Mouse (Mus musculus) c-Kit-negative CD71-positive TER-119-positive erythroid progenitor cells, embryonic 14.5 days (primary cell): ENCODE data around the gene Supt6.
A peak's percentile ranks its signal among the peaks of the same experiment; 100 is the strongest.

Experiments
- DNase-seq: peaks from one replicate; pipeline ENCODE4 v3.0.0-alpha.2; 2013; ENCODE audit warnings: low read depth, low spot score

Gene Supt6

GRCm38 (mm10) chr11:78182961-78183844, 62.6 kb downstream of the Supt6 start, which contains the start of gene Rpl23a:
Rpl23a (minus strand) TSS chr11:78183584.
- peak; percentile 81 for DNase-seq

GRCm38 (mm10) chr11:78182450-78182849, 63.3 kb downstream of the Supt6 start:
- DNase-seq, result no peak

DNA sequence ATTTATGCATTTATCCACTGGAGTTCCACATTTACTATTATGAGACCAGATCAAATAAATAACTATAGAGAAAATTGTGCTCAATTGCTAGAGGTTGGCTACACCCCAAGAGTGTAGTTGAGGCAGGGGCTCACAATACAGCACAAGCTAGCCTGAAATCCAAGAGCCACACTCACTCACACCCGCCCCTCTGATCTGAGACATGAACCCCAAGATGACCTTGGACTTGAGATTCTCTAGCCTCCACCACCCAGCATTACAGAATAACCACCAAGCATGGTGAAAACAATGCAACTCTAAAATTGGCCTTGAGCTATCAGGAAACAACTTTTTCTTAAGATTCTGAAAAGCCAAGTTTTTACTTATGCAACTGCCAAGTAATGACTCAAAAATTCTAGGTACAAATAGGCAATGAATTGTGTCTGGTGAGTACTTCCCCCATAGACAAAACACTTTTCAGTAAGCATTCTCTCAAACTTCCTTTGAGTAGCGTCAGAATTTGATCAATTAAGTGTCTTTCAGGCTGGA, 63.9 kb downstream of the Supt6 start:
- no peak for DNase-seq

DNA sequence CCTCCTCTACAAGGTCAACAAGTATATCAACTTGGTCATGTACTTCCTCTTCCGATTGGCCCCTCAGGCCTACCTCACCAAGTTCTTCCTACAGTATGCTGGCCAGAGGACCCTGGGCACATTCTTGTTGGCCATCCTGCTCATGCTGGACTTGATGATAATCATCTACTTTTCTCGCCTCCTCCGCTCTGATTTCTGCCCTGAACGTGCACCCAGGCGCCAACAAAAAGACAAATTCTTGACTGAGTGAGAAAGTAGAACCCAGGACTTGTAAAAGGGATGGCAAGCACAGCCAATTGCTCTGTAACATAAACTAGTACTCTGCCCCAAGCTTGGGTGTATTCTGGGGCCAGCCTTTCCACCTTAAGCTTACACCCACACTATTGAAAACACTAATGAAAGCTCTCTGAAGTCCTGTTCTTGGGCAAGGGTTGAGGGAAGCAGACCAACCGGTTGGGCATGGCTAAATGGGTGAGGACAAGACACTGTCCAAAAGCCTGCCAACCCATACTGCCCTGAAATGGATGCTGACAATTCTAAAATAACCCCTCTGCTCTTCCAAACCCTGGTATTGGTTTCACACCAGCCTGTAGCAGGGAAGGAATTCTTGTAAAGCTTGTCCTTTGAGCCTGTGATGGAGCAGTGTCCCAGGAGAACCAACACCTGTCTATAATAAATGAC, 65.6 kb downstream of the Supt6 start:
- DNase-seq, result no peak

DNA sequence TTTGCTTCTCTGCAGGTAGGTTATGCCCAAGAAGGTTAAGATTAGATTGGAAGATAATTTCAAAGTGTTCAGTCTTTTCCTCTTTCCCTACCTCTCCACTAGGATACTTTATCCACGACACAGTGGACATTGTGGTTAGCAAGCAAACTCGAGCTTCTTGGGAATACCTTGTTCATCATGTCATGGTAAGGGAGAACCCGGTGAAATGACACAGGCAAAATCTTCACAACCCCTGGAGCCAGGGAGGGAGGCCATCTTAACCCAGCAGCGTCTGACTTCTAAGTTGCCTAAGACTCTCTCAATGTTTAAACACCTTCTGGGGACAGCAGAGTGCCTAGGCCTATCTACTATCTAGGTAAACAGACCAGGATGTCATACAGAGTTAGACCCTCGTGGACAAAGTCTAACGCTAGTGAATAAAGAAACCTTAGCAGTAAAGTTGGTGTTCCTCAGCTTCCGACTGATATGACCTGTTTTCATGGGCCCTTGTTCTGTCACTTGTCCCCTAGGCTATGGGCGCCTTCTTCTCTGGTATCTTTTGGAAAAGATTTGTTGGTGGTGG, 66.3 kb downstream of the Supt6 start:
- no peak for DNase-seq

GRCm38 (mm10) chr11:78178859-78179437, 66.8 kb downstream of the Supt6 start:
- no peak for DNase-seq

GRCm38 (mm10) chr11:78177903-78178858, 67.6 kb downstream of the Supt6 start:
- peak; percentile 93 for DNase-seq

DNA sequence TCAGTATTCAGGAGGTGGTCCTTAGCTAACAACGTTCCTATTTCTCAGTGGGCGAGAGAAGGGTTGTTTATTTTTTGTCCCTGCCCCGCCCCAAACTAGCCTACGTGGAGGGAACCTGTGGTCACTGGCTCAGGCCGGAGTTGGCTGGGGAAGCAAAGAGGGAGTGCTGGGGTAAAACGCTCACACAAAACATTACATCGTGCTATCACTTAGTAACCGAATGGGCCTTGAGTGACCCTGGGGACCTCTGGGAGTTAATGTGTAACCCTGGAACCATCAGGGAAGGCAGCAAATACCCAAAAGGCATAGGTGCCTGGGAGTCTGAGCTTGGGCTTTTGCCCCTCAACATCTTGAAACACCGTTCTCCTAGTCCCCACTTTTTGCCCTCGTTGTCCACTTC, 68.3 kb downstream of the Supt6 start:
- DNase-seq, result no peak

DNA sequence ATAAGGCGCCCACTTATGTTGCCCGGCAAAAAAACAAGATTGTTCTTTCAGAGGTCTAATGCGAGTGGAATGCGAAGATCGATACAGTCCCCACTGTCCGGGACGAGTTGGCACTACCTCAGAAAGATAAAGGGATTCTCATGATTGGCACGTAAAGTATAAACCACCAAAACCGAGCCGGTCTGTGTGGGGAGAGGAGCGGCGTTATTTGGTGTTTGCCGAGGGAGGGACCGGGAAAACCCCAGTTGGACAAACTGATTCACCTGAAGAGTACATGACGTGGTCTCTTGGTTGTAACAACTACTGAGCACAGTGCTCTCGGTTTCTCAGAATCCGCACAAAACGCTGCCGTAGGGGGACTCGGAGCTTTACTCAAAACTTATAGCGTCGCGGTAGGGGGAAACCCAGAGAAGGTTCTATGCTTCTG, 68.9 kb downstream of the Supt6 start:
- no peak for DNase-seq

GRCm38 (mm10) chr11:78176402-78176862, 69.4 kb downstream of the Supt6 start, which contains the start of the genes Nek8 and Tlcd1:
Nek8 (minus strand) TSS chr11:78176675.
Tlcd1 (plus strand) TSS chr11:78176711.
- peak; percentile 83 for DNase-seq

DNA sequence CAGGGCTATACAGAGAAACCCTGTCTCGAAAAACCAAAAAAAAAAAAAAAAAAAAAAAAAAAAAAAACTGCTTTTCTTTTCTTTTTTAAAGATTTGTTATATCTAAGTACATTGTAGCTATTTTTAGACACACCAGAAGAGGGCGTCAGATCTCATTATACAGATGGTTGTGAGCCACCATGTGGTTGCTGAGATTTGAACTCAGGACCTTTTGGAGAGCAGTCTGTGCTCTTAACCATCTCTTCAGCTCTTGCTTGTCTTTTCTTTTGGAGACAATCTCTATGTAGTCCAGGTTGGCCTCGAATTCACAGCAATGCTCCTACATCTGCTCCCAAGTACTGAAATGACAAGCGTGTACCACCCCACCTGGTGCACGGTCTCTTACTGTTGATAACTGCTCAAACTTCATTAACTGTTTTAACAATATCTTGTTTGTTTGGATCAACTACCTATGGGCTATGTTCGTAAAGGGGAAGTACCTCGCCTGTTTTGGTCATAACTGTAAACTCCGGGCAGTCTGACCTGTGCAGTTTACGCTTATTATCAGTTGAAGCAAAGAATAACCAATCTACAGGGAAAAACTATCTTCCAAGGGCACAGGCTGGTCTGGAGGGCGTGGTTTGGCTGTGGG, 69.9 kb downstream of the Supt6 start:
- peak; percentile 95 for DNase-seq

GRCm38 (mm10) chr11:78174506-78174905, 71.3 kb downstream of the Supt6 start:
- DNase-seq, result no peak

GRCm38 (mm10) chr11:78172748-78173383, 72.9 kb downstream of the Supt6 start:
- DNase-seq, result no peak

GRCm38 (mm10) chr11:78172034-78172747, 73.6 kb downstream of the Supt6 start:
- no peak for DNase-seq

DNA sequence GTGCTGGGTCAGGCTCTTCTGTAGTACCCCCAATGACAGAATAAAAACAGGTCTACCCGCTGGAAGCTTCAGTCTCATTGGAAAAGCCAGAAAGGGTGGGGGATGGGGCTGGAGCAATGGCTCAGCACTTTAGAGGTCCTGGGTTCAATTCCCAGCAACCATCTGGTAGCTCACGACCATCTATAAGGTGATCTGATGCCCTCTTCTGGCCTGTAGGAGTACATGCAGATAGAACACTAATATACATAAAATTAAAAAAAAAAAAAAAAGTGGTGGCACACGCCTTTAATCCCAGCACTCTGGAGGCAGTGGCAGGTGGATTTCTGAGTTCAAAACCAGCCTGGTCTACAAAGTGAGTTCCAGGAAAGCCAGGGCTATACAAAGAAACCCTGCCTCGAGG, 74.5 kb downstream of the Supt6 start:
- DNase-seq, result no peak

DNA sequence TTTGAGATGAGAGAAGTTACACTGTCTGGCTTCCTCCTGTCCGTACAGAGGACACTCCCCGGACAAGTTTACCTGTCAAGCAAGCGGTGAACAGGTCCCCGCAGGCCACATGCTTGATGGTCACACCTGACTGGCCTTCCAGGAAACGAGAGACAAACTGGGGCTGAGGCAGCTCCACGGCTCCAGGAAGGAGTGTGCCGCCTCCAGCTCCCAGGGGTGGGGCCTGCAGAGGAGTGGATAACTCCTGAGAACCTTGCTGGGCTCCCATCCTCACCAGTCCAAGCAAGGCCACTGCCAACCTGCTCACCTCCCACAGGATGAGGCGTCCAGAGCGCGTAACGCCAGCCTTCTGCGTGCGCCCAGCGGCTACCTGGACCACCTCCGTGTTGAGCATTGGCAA, 75.5 kb downstream of the Supt6 start:
- no peak for DNase-seq

- DNase-seq, result no peak
These were observed 77.0 kb downstream of the Supt6 start for GRCm38 (mm10) chr11:78168541-78169468.
